Mouse (Mus musculus): ENCODE measurements around the gene Lamp1.

Gene Lamp1

GRCm38 (mm10) chr8:13158718-13159376 lies at the start of gene Lamp1:
TSS of gene Lamp1 (plus strand) at chr8:13159161.
- DNase-seq, result peak; percentile 98

DNA sequence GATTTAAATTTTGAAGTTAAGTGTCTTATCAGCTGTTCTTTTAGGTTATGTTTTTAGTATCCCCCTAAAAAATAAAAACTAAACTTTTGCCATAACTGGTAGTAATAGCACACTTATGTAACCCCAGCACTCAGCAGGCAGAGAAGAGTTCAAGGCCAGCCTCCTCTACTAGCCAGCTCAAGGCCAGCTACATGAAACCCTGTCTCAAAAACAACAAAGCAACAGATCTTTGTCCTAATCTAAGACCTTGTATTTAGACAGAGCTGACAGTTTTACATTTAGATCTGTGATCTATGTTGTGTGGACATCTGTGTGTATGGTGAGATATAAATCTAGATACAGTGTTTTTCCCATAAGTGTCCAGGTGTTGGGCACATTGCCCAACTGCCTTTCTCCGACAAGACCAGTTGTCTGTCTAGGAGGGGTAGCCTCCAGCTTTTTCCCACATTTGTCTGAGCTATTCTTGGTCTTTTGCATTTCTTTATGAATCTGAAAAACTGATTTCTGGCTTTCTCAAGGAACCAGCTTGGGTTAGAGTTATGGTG lies 49.5 kb upstream of the Lamp1 start:
- DNase-seq, result no peak

DNA sequence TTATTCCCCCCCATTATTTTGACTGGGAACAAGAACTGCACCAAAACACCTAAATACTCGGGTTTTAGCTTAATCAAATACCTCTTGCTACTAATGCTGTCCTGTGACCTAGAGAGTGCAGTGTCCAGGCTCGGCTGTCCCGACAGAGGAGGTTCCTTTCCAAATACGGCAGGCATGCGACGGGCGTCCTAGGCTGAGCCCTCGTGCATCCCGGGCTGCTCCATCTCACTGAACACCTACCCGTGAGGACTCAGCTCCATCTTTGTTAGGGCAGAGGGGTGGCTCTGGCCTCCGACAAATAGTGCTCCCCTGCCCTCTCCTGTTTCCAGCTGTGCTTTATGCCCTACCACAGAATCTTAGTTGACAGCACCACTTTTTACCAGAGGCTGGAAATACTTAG lies 47.0 kb upstream of the Lamp1 start:
- DNase-seq, result no peak

- no peak for DNase-seq
These were observed 45.7 kb upstream of the Lamp1 start for GRCm38 (mm10) chr8:13113232-13113631.

GRCm38 (mm10) chr8:13117096-13117495 lies 41.9 kb upstream of the Lamp1 start:
- no peak for DNase-seq

- no peak for DNase-seq
These were observed 40.4 kb upstream of the Lamp1 start for GRCm38 (mm10) chr8:13118516-13118915.

GRCm38 (mm10) chr8:13120882-13121665 lies 37.9 kb upstream of the Lamp1 start:
- DNase-seq, result no peak

GRCm38 (mm10) chr8:13122887-13123421 lies 36.0 kb upstream of the Lamp1 start:
- no peak for DNase-seq

- no peak for DNase-seq
These were observed 34.1 kb upstream of the Lamp1 start for GRCm38 (mm10) chr8:13124897-13125296.

DNA sequence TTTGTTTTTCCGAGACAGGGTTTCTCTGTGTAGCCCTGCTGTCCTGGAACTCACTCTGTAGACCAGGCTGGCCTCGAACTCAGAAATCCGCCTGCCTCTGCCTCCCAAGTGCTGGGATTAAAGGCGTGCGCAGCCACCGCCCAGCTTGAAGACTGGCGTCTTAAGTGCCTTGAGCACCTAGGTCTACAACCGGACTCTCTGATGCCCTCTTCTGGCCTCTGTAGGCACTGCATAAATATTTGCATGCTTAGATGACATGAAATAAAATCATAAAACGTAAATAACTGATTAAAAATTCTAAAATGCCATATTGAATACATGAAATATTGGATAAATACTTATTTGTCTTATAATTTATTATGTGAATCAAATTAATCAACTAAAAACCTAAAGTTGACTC lies 26.7 kb upstream of the Lamp1 start:
- DNase-seq, result peak; percentile 51

- DNase-seq, result no peak
These were observed 19.2 kb upstream of the Lamp1 start for GRCm38 (mm10) chr8:13139641-13140182.

DNA sequence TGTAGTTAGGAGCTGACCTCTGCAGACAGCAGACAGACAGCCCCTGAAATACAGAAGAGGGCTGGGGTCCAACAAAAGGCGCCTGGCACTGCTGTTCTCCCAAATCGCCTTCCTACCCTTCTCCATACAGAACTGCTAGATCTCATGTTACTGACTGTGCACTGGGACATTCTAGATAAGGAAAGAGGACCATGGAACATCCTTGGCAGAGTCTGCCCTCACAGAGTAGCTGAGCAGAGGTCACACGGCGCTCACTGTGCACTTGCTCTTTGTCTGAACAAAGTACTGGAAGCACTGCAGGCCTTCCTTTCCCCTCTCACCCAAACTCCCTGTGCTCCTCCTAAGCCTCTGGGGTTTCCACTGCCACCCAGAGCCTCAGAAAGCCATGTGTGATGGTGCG lies 17.3 kb upstream of the Lamp1 start:
- no peak for DNase-seq

GRCm38 (mm10) chr8:13148476-13148875 lies 10.5 kb upstream of the Lamp1 start:
- no peak for DNase-seq

- no peak for DNase-seq
These were observed 9.7 kb upstream of the Lamp1 start for GRCm38 (mm10) chr8:13149287-13149686.

GRCm38 (mm10) chr8:13149866-13150265 lies 9.1 kb upstream of the Lamp1 start:
- no peak for DNase-seq

DNA sequence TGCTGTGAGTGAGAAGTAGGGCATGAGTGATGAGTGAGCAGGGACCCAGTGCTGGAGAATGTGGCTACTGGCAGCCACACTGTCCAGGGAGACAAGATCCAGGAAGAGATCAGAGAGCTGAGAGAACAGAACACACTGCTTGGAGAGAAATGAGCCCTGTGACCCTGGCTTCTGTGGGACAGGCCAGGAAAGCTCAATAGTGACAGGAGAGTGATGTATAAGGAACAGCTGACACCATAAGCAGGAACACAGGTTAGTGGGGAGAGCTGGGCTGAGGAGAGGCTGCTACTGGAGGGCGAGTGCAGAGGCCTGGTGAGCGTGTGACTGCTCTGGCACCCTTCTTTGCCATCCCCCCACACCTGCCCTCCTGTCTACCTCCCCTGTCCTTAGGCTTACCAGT lies 8.0 kb upstream of the Lamp1 start:
- DNase-seq, result no peak

GRCm38 (mm10) chr8:13154099-13154498 lies 4.9 kb upstream of the Lamp1 start:
- DNase-seq, result no peak

GRCm38 (mm10) chr8:13155358-13155757 lies 3.6 kb upstream of the Lamp1 start:
- DNase-seq, result no peak

DNA sequence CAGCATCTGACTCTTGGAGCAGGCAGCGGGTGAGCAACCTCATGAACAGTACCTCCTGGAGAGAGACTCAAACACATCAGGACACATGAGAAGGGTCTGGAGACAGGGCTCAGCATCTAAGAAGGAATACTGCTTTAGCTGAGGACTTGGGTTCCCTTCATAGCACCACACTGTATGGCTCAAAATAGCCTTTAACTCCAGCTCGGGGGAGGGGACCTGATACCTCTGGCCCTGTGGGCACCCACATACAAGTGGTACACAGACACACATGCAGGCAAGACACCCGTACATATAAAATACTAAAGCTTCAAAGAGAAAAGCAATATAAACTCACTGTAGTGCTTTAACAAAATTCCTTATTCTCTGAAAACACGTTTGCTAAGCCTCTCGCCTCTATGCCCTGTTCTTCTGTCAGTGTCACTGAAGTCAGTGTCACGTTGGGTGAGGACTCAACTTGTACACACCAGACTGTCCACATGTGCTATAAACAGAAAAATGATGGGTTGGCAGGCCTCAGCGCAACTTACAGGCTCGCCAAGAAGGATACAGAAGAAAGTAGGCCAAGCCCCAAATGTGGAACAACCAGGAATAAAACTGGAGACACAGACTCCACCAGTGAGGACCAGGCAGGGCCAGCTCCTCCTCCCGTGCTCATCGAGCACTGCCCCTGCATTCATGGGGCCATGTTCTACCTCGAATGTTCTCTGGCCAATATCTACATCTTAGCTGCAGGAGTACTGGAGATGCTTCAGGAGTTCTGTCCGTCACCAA lies 2.4 kb upstream of the Lamp1 start:
- no peak for DNase-seq

DNA sequence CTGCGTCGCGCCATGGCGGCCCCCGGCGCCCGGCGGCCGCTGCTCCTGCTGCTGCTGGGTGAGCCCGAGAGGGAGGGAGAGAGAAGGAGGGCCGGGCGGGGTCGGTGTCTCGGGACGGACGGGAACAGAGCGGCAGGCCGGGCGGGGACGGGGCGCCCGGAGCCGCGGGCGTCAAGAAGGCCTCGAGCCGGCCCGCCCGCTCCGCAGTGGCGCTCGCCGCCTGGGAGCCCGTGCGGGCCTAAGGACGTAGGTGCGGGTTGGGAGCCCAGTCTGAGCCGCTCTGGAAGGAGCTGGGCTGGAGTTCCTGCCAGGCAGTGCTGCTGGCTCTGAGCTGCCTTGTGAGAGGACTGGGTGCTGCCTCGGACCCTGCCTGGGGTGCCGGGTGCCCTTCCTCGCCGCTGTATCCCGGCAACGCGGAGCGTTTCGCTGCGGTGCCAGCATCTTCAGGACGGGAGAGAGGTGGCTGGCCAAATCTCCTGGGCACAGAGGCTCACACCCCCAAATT lies 468 bp downstream of the Lamp1 start:
- DNase-seq, result no peak

DNA sequence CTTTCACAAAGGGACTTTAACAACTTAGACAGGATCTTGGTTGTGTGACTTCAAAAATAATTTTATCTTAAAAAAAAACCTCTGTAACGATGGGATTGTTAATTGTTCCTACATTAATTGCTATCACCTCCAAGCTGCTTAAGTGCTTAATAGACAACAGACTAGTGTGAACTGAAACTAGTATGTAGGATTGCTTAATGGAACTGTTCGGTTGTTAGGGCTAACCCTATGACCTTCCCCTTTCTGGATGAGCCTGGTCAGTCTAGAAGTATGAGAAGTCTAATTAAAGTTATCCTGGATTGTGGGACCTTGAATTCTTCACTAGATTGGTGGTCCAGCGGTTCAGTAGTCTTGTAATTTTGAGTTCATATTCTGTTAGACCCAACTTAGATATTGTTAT lies 1.7 kb downstream of the Lamp1 start:
- no peak for DNase-seq

GRCm38 (mm10) chr8:13162098-13162497 lies 3.1 kb downstream of the Lamp1 start:
- DNase-seq, result no peak

GRCm38 (mm10) chr8:13163563-13163962 lies 4.6 kb downstream of the Lamp1 start:
- DNase-seq, result no peak
